Mouse (Mus musculus): ENCODE measurements at regions not wholly inside any gene's neighbourhood (a gene's known extent, or its start where the extent isn't known, plus 50 kb on each side); places are given as distances from the start of the nearest gene placed in this dataset.
A peak's percentile ranks its signal among the peaks of the same experiment; 100 is the strongest.

DNA sequence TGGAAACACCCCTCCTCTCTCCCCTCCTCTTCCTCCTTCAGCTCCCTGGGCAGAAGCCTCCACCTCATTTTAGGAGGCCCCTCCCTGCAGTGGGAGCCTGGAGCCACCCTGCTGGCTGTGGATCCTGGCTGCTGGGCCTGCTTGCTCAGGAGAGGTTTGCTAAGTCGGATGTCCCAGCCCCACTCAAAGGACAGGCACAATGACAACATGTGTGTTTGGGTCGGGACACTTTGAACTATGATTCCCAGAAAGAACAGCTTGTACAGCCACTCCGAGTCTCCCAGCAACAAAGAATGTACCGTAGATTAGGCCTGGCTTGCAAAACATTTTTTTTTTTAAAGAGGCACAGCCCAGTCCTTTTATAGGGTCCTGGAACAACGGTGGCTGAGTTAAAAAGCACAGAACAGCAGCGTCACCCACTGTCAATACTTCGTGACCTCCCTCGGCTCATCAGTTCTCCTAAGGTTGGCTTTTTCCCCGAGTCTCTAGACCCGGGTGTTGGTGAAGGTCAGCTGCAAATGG is 142.7 kb upstream of the Irf2bp2 start:
- TF ChIP-seq GATA4 (IDR thresholded peaks at IDR 0.05; ENCODE audit: insufficient replicate concordance, low read length) = peak; percentile 71; the same call in 1 of the 2 replicates

DNA sequence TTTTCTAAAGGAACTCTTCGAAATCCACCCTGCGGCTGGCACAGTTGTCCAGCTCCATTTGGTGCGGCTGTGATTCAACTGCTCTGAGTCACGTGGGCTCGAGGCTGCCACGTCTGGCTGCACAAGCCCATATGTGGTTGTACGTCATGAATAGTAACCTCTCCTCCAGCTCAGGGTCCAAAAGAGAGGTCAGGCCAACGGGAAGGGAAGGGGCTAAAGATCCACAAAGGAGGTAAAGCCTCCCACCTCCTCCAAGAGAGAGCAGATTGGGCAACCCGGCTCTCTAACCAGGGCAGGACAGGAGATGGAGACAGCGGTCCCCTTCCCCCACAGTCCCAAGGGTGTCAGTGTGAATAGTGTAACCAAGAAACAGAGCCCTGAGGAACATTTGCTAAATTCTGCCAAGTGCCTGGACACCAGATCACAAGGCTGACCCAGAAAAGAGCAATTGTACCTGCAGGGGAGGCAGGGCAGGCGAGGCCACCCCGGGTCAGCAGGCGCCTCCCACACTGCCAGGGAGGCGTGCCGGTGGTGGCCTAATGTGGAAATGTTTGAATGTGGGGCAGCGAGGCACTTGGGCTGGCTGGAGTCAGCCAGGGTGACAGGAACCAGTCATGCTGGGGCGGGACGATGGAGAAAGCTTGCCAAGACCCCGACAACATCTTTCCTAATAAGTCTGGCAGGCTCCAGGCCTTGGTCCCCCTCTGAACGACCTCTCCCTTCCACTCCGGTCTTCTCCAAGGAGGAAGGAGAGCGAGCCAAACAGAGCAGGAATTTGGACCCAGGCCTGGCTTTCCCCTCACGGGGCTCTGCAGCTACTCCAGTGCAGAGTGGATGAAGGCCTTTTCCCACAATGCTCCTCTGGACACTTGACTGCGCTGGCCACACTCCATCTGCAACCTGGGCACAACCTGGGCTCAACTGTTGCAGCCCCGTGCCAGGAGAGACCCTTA is 142.0 kb upstream of the Irf2bp2 start:
- peak; percentile 53; the same call in 1 of the 2 replicates for TF ChIP-seq GATA4 (IDR thresholded peaks at IDR 0.05; ENCODE audit: insufficient replicate concordance, low read length)

DNA sequence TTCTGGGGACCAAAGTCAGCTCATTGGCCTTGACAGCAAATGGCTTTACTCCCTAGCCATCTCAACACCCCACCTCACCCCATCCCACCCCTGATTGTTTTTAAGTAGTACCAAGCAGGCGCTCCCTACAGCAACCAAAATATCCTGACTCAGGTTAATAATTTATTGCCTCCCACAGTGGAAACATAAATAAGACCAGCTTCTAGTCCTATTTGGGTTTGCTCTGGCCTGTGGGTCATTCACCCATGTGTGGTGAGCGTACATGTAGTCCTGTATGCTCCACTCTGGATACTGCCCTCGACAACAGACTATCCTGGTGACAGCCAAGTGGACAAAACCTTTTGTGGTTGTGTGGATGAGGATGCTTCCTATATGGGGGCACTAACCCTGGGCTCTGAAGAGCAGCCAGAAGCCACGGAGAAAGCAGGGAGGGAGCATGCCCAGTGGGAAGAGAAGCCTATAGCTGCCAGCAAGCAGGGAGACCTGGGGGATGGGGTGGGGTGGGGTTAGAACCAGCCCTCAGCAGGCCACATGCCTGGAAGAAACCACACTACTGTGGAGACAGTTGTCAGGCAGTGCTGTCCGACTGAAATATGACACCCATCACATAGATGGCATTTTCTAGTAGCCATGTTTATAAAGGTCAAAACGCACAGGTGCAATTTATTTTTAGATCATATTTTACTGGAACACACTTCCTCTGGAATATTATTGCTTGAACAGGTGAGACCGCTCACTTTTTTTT is 141.1 kb upstream of the Irf2bp2 start:
- no peak for TF ChIP-seq GATA4 (IDR thresholded peaks at IDR 0.05; ENCODE audit: insufficient replicate concordance, low read length)

DNA sequence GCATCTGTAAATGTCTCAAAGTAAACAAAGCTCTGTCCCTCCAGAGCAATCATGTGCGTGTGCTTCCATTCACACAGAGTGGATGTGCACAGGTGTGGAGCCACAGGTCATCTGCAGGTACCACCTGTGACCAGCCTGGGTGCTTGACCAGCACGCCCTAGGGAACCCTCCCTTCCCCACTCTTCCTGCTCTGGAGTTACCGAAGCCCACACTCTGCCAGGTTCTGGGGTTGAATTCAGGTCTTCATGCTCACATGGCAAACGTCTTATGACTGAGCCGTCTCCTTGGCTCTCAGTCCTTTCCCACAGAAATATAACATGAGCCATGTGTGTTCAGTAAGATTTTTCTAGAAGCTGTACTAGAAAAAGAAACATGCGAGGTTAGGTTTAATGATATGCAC is 140.0 kb upstream of the Irf2bp2 start:
- TF ChIP-seq GATA4 (IDR thresholded peaks at IDR 0.05; ENCODE audit: insufficient replicate concordance, low read length) = no peak

DNA sequence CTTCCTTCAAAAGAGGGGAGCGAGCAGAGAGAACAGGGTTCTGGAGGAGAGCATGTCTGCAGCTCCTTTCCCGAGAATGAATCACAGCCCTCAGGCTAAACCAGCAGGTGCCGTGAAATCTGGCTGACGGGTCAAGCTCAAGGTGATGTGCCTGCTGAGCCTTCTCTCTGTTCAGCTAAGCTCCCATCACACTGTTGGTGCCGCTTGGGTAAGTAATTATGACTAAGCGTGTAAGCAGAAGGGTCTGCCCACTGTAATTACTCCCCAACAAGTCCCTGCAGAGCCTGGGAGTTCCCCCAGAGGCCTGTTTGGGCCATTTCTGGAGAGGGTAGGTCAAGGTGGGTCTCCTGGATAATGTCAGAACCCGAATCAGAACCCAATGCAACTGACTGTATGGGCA is 139.5 kb upstream of the Irf2bp2 start:
- no peak for TF ChIP-seq GATA4 (IDR thresholded peaks at IDR 0.05; ENCODE audit: insufficient replicate concordance, low read length)

DNA sequence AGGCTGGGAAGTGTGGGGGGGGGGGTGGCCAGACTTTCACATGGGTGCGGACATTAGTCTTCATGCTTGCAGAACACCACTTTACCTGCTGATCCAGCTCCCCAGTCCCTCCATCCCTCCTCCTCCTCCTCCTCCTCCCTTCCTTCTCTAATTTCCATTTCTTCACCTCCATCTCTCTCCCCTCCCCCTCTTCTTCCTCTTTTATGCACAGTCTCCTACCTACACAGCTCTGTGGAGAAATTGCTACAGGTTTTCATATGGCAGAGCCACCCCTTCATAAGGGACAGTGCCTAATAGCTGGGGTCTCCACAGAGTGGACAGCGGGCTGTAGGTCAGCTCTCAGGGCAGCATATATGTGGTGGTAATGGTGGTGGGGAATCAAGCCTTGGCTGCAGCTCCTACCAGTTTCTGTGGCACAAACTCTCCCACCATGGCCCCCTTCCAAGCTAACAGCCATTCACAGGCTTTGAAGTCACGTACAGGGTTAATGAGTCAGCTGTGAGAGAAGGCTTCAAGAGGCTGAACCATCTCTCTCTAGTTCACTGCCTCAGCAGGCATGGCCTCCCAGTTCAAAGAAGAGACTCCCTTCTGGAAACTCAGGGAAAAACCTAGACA is 136.3 kb upstream of the Irf2bp2 start:
- no peak for TF ChIP-seq GATA4 (IDR thresholded peaks at IDR 0.05; ENCODE audit: insufficient replicate concordance, low read length)

DNA sequence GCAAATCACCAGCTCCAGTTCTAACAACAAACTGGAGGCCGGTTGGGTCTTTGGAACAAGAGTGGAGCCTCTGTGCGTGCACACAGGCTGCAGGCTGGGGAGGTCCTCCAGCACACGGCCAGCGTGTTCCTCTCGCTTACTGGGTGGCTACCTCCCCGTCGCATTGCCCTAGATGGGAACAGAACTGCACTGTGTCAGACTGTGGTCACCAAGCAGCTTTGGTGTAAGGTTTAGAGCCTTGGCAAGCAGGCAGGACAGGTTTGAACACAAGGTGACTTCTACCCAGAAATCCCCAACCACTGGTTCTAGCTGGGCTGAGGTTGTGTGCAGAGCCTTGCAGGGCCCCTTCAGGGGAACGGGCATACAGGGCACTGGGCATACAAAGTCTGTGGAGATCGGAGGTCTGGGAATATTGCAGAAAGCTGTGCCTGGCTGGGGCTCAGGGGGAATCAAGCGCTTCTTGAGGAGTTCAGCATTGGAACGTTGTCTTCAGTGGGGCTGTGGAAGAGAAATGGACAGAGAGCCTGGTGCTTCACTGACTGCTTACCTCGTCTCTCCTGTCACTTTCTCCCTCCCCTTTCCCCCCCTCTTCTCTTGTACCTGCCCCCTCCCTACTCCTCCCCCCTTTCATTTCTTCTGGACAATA is 135.3 kb upstream of the Irf2bp2 start:
- TF ChIP-seq GATA4 (IDR thresholded peaks at IDR 0.05; ENCODE audit: insufficient replicate concordance, low read length) = no peak

DNA sequence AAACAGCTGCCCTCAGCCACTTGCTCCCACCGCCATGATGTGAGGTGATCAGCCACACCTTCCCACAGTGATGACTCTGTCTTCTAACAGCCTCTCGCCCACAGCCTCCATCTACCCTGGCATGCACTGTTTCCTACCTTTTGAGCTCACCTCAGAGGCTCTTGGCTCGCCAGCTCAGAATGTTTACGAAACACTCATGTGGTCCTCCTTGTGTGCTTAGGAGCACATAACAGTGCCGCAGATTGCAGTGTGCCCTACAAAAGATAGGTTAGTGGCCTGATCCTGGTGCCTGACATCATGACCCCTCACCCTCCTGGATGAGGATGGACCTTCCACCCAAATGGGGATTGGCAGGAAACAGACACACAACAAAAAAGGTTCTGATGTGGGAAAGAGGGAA is 134.3 kb upstream of the Irf2bp2 start:
- TF ChIP-seq GATA4 (IDR thresholded peaks at IDR 0.05; ENCODE audit: insufficient replicate concordance, low read length) = peak; percentile 46; the same call in 1 of the 2 replicates

DNA sequence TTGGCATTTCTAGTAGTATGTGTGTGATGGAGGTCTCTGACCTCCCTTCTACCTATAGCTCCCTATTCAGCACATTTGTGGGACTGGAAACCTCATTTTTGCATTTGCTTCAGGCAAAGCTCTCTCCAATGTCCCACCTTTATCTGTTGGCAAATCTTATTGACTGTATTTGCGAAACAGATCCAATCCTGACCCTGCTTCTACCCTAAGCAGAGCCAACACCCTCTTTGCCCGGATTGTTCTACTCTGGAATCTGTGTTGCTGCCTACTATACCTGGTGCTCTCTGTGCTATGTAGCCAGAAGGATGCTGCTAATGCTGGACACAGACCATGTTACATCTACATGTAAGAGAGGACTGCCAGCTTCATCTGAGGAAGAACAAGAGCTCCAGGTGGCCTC is 133.3 kb upstream of the Irf2bp2 start:
- TF ChIP-seq GATA4 (IDR thresholded peaks at IDR 0.05; ENCODE audit: insufficient replicate concordance, low read length) = no peak

DNA sequence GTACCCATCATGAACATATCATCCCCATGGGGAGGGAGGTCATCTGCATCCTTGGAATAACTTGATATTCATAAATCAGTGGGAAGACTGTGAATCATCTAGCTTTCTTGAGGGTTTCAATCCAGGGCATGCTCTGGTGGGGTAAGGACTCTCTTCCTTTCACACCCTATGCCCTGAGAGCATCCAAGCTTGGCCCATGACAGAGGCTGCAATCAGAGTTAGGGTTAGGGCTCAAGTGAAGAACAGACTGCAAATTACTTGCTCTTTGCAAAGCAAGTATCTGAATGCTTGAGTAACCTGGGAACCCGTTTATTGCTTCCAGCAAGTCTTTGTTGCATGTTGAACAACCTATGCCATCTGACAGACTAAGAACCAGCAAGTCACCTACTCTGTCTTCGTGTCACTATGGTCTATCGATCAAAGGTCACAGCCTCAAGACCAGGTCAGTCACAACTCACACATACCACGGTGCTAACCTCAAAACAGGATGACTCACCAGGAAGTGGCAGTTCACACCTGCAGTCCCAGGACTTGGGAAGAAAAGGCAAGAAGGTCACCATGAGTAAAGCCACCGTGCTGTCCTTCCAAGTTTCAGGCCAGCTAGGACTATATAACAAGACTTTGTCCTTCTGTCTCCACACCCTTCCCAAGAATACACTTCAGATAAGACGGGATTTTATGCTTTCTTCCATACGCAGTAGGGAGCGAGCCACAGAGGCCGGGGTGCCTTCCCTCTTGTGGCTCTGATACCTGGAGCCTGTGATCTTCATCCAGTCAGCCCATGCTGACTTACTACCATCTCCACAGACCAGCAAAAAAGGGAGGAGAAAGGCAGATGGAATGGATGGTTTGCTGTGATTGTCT is 129.7 kb upstream of the Irf2bp2 start:
- TF ChIP-seq GATA4 (IDR thresholded peaks at IDR 0.05; ENCODE audit: insufficient replicate concordance, low read length) = no peak

DNA sequence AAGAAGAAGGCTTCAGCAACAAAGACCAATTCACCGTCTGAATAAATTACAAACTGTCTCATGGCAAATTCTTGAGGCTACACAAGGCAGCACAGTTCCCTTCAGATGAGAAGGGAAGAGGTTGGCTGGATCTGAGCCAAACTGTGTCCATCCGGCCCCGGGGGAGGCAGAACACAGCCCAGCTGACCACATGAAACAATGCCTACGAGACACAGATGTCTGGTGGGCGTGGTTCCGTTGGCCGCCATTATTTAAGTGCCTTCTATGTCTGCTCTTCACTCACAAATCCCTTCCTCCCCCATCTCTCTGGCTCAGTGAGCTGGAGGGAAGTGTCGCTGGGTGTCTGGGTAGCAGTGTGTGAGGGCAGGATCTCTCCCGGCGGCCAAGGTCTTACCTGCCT is 127.8 kb upstream of the Irf2bp2 start:
- TF ChIP-seq GATA4 (IDR thresholded peaks at IDR 0.05; ENCODE audit: insufficient replicate concordance, low read length) = no peak

DNA sequence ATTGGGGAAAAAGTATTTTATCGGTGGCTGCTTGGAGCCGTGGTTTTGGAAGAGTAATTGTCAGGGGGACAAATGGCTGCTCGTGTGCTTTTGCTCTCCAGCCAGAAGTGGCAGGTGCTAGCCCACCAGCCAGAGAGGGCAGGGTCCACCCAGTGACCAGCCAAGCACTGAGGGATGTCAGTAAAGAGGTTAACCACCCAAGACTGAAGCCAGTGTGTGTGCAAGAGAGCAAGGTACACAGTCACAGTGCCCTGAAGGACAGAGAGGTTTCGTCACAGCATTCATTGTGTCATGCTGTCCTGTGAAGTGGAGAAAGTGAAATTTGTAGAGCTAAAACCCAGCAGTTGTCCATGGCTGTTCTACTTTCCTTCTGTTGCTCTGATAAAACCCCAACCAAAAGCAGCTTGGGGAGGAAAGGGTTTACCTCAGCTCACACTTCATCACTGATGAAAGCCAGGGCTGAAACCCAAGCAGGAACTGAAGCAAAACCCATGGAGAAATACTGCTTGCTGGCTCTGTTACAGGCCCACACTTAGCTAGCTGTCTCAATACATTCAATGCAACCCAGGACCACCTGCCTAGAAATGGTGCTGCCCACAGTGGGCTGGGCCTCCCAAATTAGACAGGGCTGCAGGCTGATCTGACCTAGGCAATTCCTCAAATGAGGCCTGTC is 126.8 kb upstream of the Irf2bp2 start:
- no peak for TF ChIP-seq GATA4 (IDR thresholded peaks at IDR 0.05; ENCODE audit: insufficient replicate concordance, low read length)

DNA sequence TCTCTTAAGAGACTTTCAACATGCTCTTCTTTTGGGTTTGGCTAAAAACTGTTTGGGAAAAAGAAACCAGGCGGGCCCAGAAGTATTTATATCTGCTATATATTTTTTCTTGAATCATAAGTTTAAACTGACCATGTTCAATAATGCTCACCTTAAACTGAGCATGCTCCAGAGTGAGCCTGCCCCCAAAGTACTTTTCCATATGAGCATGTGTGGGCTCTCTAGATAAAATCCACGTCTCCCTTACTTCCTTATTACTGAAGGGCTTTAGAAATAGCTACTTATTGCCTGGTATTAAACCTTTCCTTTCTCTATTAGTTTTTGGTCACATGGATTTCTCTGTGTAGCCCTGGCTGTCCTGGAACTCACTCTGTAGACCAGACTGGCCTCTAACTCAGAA is 126.0 kb upstream of the Irf2bp2 start:
- no peak for TF ChIP-seq GATA4 (IDR thresholded peaks at IDR 0.05; ENCODE audit: insufficient replicate concordance, low read length)

Measured in liver, adult (tissue).